Mouse (Mus musculus): ENCODE data around the gene Zfp710.
"Not testable (repeated sequence)": the region's sequence is repeated elsewhere in the genome, so short reads cannot be mapped to it uniquely, and the experiment has no call there.

GRCm38 (mm10) chr7:80050382-80050781 lies 25.8 kb downstream of the Zfp710 start:
- not testable (repeated sequence) for TF ChIP-seq CTCF (IDR thresholded peaks at IDR 0.05; ENCODE audit: low read depth); EP300 (optimal IDR thresholded peaks at IDR 0.05)
